ENCODE assay signal across 12 mouse cellular contexts in genomic region chr16:49937218-49938165, GRCm38 (mm10).
DNase-seq lines count a peak whose midpoint lies in the region; ATAC-seq and TF ChIP-seq lines count a peak whose summit lies in the region.
"Had no signal": no experiment of that assay in that cellular context is flagged by ENCODE, and none has a peak within 500 bp of the region (broad histone marks: within the 10 kb centered on the region; RNA-seq: fewer than 3 reads in every experiment).

No protein-coding gene starts in this region.

- H3K4me2 ChIP-seq in hindbrain, embryonic 16.5 days (ENCODE audit: low read length): no peak overlapping the region
- no peak overlapping the region; the same call in 1 of the 2 replicates for H3K4me2 ChIP-seq in kidney, embryonic 16.5 days (replicated peaks; ENCODE audit: low read depth, low read length)
- H3K4me2 ChIP-seq: neural tube, embryonic 13.5 days had no signal

- TF ChIP-seq CTCF in small intestine, adult 2 months (IDR thresholded peaks at IDR 0.05; ENCODE audit: extremely low read depth, insufficient read length, insufficient replicate concordance, low read depth, low read length): no peak

- 56% methylated on average over 11 of the region's 11 CpGs for WGBS in hindbrain, embryonic 10.5 days
- 51% methylated on average over 11 of the region's 11 CpGs for WGBS in hindbrain, embryonic 16.5 days
- 43% methylated on average over 11 of the region's 11 CpGs for WGBS in kidney, embryonic 16.5 days
- WGBS in small intestine, adult 2 months: 23% methylated on average over 11 of the region's 11 CpGs

- no peaks in the 10 kb centered on the region for H3K9me3 ChIP-seq in hindbrain, embryonic 10.5 days
- H3K9me3 ChIP-seq in hindbrain, embryonic 16.5 days (ENCODE audit: control insufficient read depth, low read length): no peaks in the 10 kb centered on the region
- H3K9me3 ChIP-seq in megakaryocyte, embryonic 14.5 days: peaks cover 4% of the 10 kb centered on the region; the same call in 1 of the 2 replicates
- H3K9me3 ChIP-seq in kidney, embryonic 16.5 days (ENCODE audit: low read length): no peaks in the 10 kb centered on the region
- H3K9me3 ChIP-seq: neural tube, embryonic 13.5 days had no signal

- no peak for DNase-seq in hindbrain, embryonic 10.5 days (ENCODE audit: low spot score)
- no peak for DNase-seq in urinary bladder, postnatal 14 days (ENCODE audit: low spot score)
- no peak for DNase-seq in heart, postnatal 25 days (ENCODE audit: low spot score)
- DNase-seq: right cerebral cortex, postnatal 25 days; thymus, postnatal 36 days had no signal

- ATAC-seq in hindbrain, embryonic 16.5 days: no peak
- ATAC-seq in megakaryocyte, adult 5-6 weeks (ENCODE audit: poor library complexity, severe bottlenecking): no peak
- peak; percentile 54; the same call in 1 of the 2 replicates for ATAC-seq in kidney, embryonic 16.5 days (ENCODE audit: low FRiP score, low TSS enrichment)

- peaks cover 18% of the 10 kb centered on the region for H3K4me1 ChIP-seq in hindbrain, embryonic 10.5 days (replicated peaks)
- H3K4me1 ChIP-seq in hindbrain, embryonic 16.5 days (ENCODE audit: control insufficient read depth, insufficient read depth, low read depth, low read length): no peaks in the 10 kb centered on the region
- H3K4me1 ChIP-seq in megakaryocyte, embryonic 14.5 days: peaks cover 22% of the 10 kb centered on the region
- H3K4me1 ChIP-seq in kidney, embryonic 16.5 days (ENCODE audit: insufficient read depth, low read length): peaks cover 22% of the 10 kb centered on the region
- H3K4me1 ChIP-seq in small intestine, adult 2 months (ENCODE audit: control insufficient read depth, insufficient read depth, insufficient read length, low read length): peaks cover 8% of the 10 kb centered on the region
- H3K4me1 ChIP-seq: neural tube, embryonic 13.5 days had no signal

- no peak overlapping the region for H3K9ac ChIP-seq in hindbrain, embryonic 16.5 days (ENCODE audit: low read depth, low read length)
- no peak overlapping the region for H3K9ac ChIP-seq in kidney, embryonic 16.5 days (replicated peaks; ENCODE audit: low read length)
- H3K9ac ChIP-seq: liver, embryonic 14.5 days; neural tube, embryonic 13.5 days had no signal

- no peak for TF ChIP-seq POLR2A in small intestine, adult 2 months (IDR thresholded peaks at IDR 0.05; ENCODE audit: low read depth, low read length)

- no peaks in the 10 kb centered on the region for H3K36me3 ChIP-seq in hindbrain, embryonic 10.5 days
- no peaks in the 10 kb centered on the region for H3K36me3 ChIP-seq in hindbrain, embryonic 16.5 days (ENCODE audit: control insufficient read depth, insufficient read depth, low read length)
- peaks cover 45% of the 10 kb centered on the region for H3K36me3 ChIP-seq in megakaryocyte, embryonic 14.5 days (replicated peaks; ENCODE audit: low read length)
- H3K36me3 ChIP-seq in kidney, embryonic 16.5 days (ENCODE audit: insufficient read depth, low read length): no peaks in the 10 kb centered on the region
- no peaks in the 10 kb centered on the region for H3K36me3 ChIP-seq in small intestine, adult 2 months (ENCODE audit: control insufficient read depth, insufficient read depth, low read length)
- H3K36me3 ChIP-seq: neural tube, embryonic 13.5 days had no signal

- intact Hi-C loops in heart, postnatal 25 days (cut with DNase I): no loop called here

- H3K4me3 ChIP-seq in hindbrain, embryonic 10.5 days: no peak overlapping the region
- no peak overlapping the region for H3K4me3 ChIP-seq in hindbrain, embryonic 16.5 days (ENCODE audit: low read length)
- H3K4me3 ChIP-seq in megakaryocyte, embryonic 14.5 days (replicated peaks): peak overlapping the region; percentile 60
- no peak overlapping the region for H3K4me3 ChIP-seq in kidney, embryonic 16.5 days (ENCODE audit: low read length)
- 0 out of 2 replicates have a peak overlapping the region, but pooled peaks have one; percentile 16 for H3K4me3 ChIP-seq in small intestine, adult 2 months (ENCODE audit: low read depth, low read length)
- H3K4me3 ChIP-seq: neural tube, embryonic 13.5 days had no signal

- H3K27me3 ChIP-seq in hindbrain, embryonic 10.5 days (ENCODE audit: insufficient read depth, poor library complexity, severe bottlenecking): no peaks in the 10 kb centered on the region
- H3K27me3 ChIP-seq in hindbrain, embryonic 16.5 days (replicated peaks; ENCODE audit: control insufficient read depth, insufficient read depth, low read length): no peaks in the 10 kb centered on the region
- no peaks in the 10 kb centered on the region for H3K27me3 ChIP-seq in megakaryocyte, embryonic 14.5 days (replicated peaks)
- H3K27me3 ChIP-seq in kidney, embryonic 16.5 days (ENCODE audit: insufficient read depth, low read length): no peaks in the 10 kb centered on the region
- no peaks in the 10 kb centered on the region for H3K27me3 ChIP-seq in small intestine, adult 2 months (ENCODE audit: control insufficient read depth, insufficient read depth, low read length)
- H3K27me3 ChIP-seq: neural tube, embryonic 13.5 days had no signal

- H3K27ac ChIP-seq in hindbrain, embryonic 10.5 days: 0 out of 2 replicates have a peak overlapping the region, but pooled peaks have one; percentile 29
- no peak overlapping the region for H3K27ac ChIP-seq in hindbrain, embryonic 16.5 days (ENCODE audit: low read depth, low read length)
- no peak overlapping the region for H3K27ac ChIP-seq in kidney, embryonic 16.5 days (ENCODE audit: low read length)
- H3K27ac ChIP-seq in small intestine, adult 2 months (ENCODE audit: insufficient read depth, low read depth, low read length): no peak overlapping the region; the same call in 1 of the 2 replicates
- H3K27ac ChIP-seq: liver, embryonic 14.5 days; neural tube, embryonic 13.5 days had no signal

Comparison
In these comparisons a context has a peak if more than half of its experiments do, and no peak if none do; other contexts are left out.
1. H3K4me3 ChIP-seq: peak in megakaryocyte, embryonic 14.5 days (single experiment) and small intestine, adult 2 months (single experiment); none in hindbrain, embryonic 10.5 days (single experiment), hindbrain, embryonic 16.5 days (single experiment) and kidney, embryonic 16.5 days (single experiment).